Mouse (Mus musculus): ENCODE results near the gene Efcab14. TPM values are rescaled to one million over a fixed set of nuclear protein-coding genes. Genes with fewer than 3 reads are reported as not detected.

Efcab14 gene
- polyA plus RNA-seq, 1 experiment = 7.0 TPM

GRCm38 (mm10) chr4:115732223-115732818 is 5.2 kb upstream of the Efcab14 start:
- H3K27ac ChIP-seq (ENCODE audit: control insufficient read depth, insufficient read depth, low read depth, low read length, poor library complexity) = no peak overlapping the region
- 11% methylated on average over 3 of the region's 3 CpGs for WGBS
- no peak for TF ChIP-seq CTCF (IDR thresholded peaks at IDR 0.05; ENCODE audit: control insufficient read depth, insufficient read depth, low read length)
- TF ChIP-seq POLR2A (IDR thresholded peaks at IDR 0.05; ENCODE audit: borderline replicate concordance, control insufficient read depth, low read depth, low read length) = no peak
- peaks cover 1% of the 10 kb centered on the region for H3K4me1 ChIP-seq (ENCODE audit: control insufficient read depth, insufficient read depth, low read length)
- no peak overlapping the region for H3K4me3 ChIP-seq (replicated peaks; ENCODE audit: control insufficient read depth, low read depth, low read length)

- TF ChIP-seq CTCF (IDR thresholded peaks at IDR 0.05; ENCODE audit: control insufficient read depth, insufficient read depth, low read length) = no peak
- no peak for TF ChIP-seq POLR2A (IDR thresholded peaks at IDR 0.05; ENCODE audit: borderline replicate concordance, control insufficient read depth, low read depth, low read length)
- Histone ChIP-seq H3K4me1 (ENCODE audit: control insufficient read depth, insufficient read depth, low read length) (peaks cover 1% of the 10 kb centered on the region), H3K27ac (ENCODE audit: control insufficient read depth, insufficient read depth, low read depth, low read length, poor library complexity) (no peak overlapping the region), H3K4me3 (replicated peaks; ENCODE audit: control insufficient read depth, low read depth, low read length) (no peak overlapping the region)
- 39% methylated on average over 5 of the region's 5 CpGs for WGBS
These were observed 3.8 kb upstream of the Efcab14 start for GRCm38 (mm10) chr4:115733746-115734145.

- 78% methylated on average over 4 of the region's 4 CpGs for WGBS
- H3K4me3 ChIP-seq (replicated peaks; ENCODE audit: control insufficient read depth, low read depth, low read length) = no peak overlapping the region
- H3K4me1 ChIP-seq (ENCODE audit: control insufficient read depth, insufficient read depth, low read length) = peaks cover 1% of the 10 kb centered on the region
- TF ChIP-seq POLR2A (IDR thresholded peaks at IDR 0.05; ENCODE audit: borderline replicate concordance, control insufficient read depth, low read depth, low read length) = no peak
- TF ChIP-seq CTCF (IDR thresholded peaks at IDR 0.05; ENCODE audit: control insufficient read depth, insufficient read depth, low read length) = no peak
- no peak overlapping the region for H3K27ac ChIP-seq (ENCODE audit: control insufficient read depth, insufficient read depth, low read depth, low read length, poor library complexity)
These were observed 2.7 kb upstream of the Efcab14 start for GRCm38 (mm10) chr4:115734867-115735266.

GRCm38 (mm10) chr4:115738481-115738985 is 989 bp downstream of the Efcab14 start:
- WGBS = 8% methylated on average over 13 of the region's 13 CpGs
- Histone ChIP-seq H3K27ac (ENCODE audit: control insufficient read depth, insufficient read depth, low read depth, low read length, poor library complexity) (peak overlapping the region; percentile 43), H3K4me1 (ENCODE audit: control insufficient read depth, insufficient read depth, low read length) (peaks cover 1% of the 10 kb centered on the region; the same call in 1 of the 2 replicates), H3K4me3 (replicated peaks; ENCODE audit: control insufficient read depth, low read depth, low read length) (peak overlapping the region; percentile 56)
- TF ChIP-seq CTCF (IDR thresholded peaks at IDR 0.05; ENCODE audit: control insufficient read depth, insufficient read depth, low read length) = no peak
- TF ChIP-seq POLR2A (IDR thresholded peaks at IDR 0.05; ENCODE audit: borderline replicate concordance, control insufficient read depth, low read depth, low read length) = no peak

GRCm38 (mm10) chr4:115742658-115743057 is 5.1 kb downstream of the Efcab14 start:
- Histone ChIP-seq H3K4me3 (replicated peaks; ENCODE audit: control insufficient read depth, low read depth, low read length) (no peak overlapping the region), H3K4me1 (ENCODE audit: control insufficient read depth, insufficient read depth, low read length) (peaks cover 1% of the 10 kb centered on the region; the same call in 1 of the 2 replicates), H3K27ac (ENCODE audit: control insufficient read depth, insufficient read depth, low read depth, low read length, poor library complexity) (no peak overlapping the region)
- TF ChIP-seq POLR2A (IDR thresholded peaks at IDR 0.05; ENCODE audit: borderline replicate concordance, control insufficient read depth, low read depth, low read length) = no peak

- 66% methylated on average over 4 of the region's 4 CpGs for WGBS
- Histone ChIP-seq H3K4me1 (ENCODE audit: control insufficient read depth, insufficient read depth, low read length) (peaks cover 1% of the 10 kb centered on the region; the same call in 1 of the 2 replicates), H3K27ac (ENCODE audit: control insufficient read depth, insufficient read depth, low read depth, low read length, poor library complexity) (no peak overlapping the region), H3K4me3 (replicated peaks; ENCODE audit: control insufficient read depth, low read depth, low read length) (no peak overlapping the region)
- TF ChIP-seq CTCF (IDR thresholded peaks at IDR 0.05; ENCODE audit: control insufficient read depth, insufficient read depth, low read length) = no peak
- no peak for TF ChIP-seq POLR2A (IDR thresholded peaks at IDR 0.05; ENCODE audit: borderline replicate concordance, control insufficient read depth, low read depth, low read length)
These were observed 5.6 kb downstream of the Efcab14 start for GRCm38 (mm10) chr4:115743096-115743495.

- Histone ChIP-seq H3K27ac (ENCODE audit: control insufficient read depth, insufficient read depth, low read depth, low read length, poor library complexity) (no peak overlapping the region), H3K4me3 (replicated peaks; ENCODE audit: control insufficient read depth, low read depth, low read length) (no peak overlapping the region), H3K4me1 (ENCODE audit: control insufficient read depth, insufficient read depth, low read length) (no peaks in the 10 kb centered on the region; the same call in 1 of the 2 replicates)
- 92% methylated on average over 1 of the region's 1 CpGs for WGBS
- TF ChIP-seq POLR2A (IDR thresholded peaks at IDR 0.05; ENCODE audit: borderline replicate concordance, control insufficient read depth, low read depth, low read length) = no peak
- TF ChIP-seq CTCF (IDR thresholded peaks at IDR 0.05; ENCODE audit: control insufficient read depth, insufficient read depth, low read length) = no peak
These were observed 10.6 kb downstream of the Efcab14 start for GRCm38 (mm10) chr4:115748181-115748580.

- H3K27ac ChIP-seq (ENCODE audit: control insufficient read depth, insufficient read depth, low read depth, low read length, poor library complexity) = no peak overlapping the region
- no peak for TF ChIP-seq CTCF (IDR thresholded peaks at IDR 0.05; ENCODE audit: control insufficient read depth, insufficient read depth, low read length)
- no peak for TF ChIP-seq POLR2A (IDR thresholded peaks at IDR 0.05; ENCODE audit: borderline replicate concordance, control insufficient read depth, low read depth, low read length)
- 57% methylated on average over 1 of the region's 1 CpGs for WGBS
These were observed 11.8 kb downstream of the Efcab14 start for GRCm38 (mm10) chr4:115749336-115749735.

GRCm38 (mm10) chr4:115754101-115754500 is 16.6 kb downstream of the Efcab14 start:
- Histone ChIP-seq H3K4me1 (ENCODE audit: control insufficient read depth, insufficient read depth, low read length) (no peaks in the 10 kb centered on the region), H3K27ac (ENCODE audit: control insufficient read depth, insufficient read depth, low read depth, low read length, poor library complexity) (no peak overlapping the region), H3K4me3 (replicated peaks; ENCODE audit: control insufficient read depth, low read depth, low read length) (no peak overlapping the region)
- TF ChIP-seq POLR2A (IDR thresholded peaks at IDR 0.05; ENCODE audit: borderline replicate concordance, control insufficient read depth, low read depth, low read length) = no peak
- TF ChIP-seq CTCF (IDR thresholded peaks at IDR 0.05; ENCODE audit: control insufficient read depth, insufficient read depth, low read length) = no peak
- 88% methylated on average over 3 of the region's 3 CpGs for WGBS

More at GRCm38 (mm10) chr4:115749336-115749735, 11.8 kb downstream of the Efcab14 start:
- no peak overlapping the region for H3K4me3 ChIP-seq (replicated peaks; ENCODE audit: control insufficient read depth, low read depth, low read length)
- H3K4me1 ChIP-seq (ENCODE audit: control insufficient read depth, insufficient read depth, low read length) = no peaks in the 10 kb centered on the region
